Comparison of ENCODE assay signal across 8 mouse cellular contexts in genomic region chr19:8722559-8722906, GRCm38 (mm10). TPM values are rescaled to one million over a fixed set of nuclear protein-coding genes. Genes with fewer than 3 reads are reported as not detected.
A peak's percentile ranks its signal among the peaks of the same experiment; 100 is the strongest.
DNase-seq lines count a peak whose midpoint lies in the region; ATAC-seq and TF ChIP-seq lines count a peak whose summit lies in the region.

No protein-coding gene starts in this region.

- 0 out of 2 replicates have a peak, but pooled peaks cover 3% of the 10 kb centered on the region for H3K9me3 ChIP-seq in embryonic facial prominence, embryonic 12.5 days
- H3K9me3 ChIP-seq in hindbrain, postnatal 0 days (ENCODE audit: low read length), result no peaks in the 10 kb centered on the region
- no peaks in the 10 kb centered on the region for H3K9me3 ChIP-seq in midbrain, embryonic 16.5 days (replicated peaks; ENCODE audit: control insufficient read depth, low read length, poor library complexity, severe bottlenecking)

- peak overlapping the region; percentile 71 for H3K4me3 ChIP-seq in layer of hippocampus, adult 2 months
- peak overlapping the region; percentile 76 for H3K4me3 ChIP-seq in embryonic facial prominence, embryonic 12.5 days
- H3K4me3 ChIP-seq in hindbrain, postnatal 0 days (ENCODE audit: low read length), result peak overlapping the region; percentile 71
- H3K4me3 ChIP-seq in midbrain, embryonic 16.5 days (ENCODE audit: low read depth, low read length), result peak overlapping the region; percentile 78

- H3K4me2 ChIP-seq in embryonic facial prominence, embryonic 12.5 days (replicated peaks), result peak overlapping the region; percentile 64
- peak overlapping the region; percentile 73 for H3K4me2 ChIP-seq in hindbrain, postnatal 0 days (ENCODE audit: low read depth, low read length)
- H3K4me2 ChIP-seq in midbrain, embryonic 16.5 days (ENCODE audit: low read length), result peak overlapping the region; percentile 60

- no peak for TF ChIP-seq CTCF in layer of hippocampus, adult 2 months (conservative IDR thresholded peaks at IDR 0.05)
- no peak for TF ChIP-seq CTCF in hindbrain, postnatal 0 days (IDR thresholded peaks at IDR 0.05; ENCODE audit: low read depth)

- peaks cover 27% of the 10 kb centered on the region for H3K36me3 ChIP-seq in embryonic facial prominence, embryonic 12.5 days
- peaks cover 22% of the 10 kb centered on the region for H3K36me3 ChIP-seq in hindbrain, postnatal 0 days (ENCODE audit: insufficient read depth, low read length)
- peaks cover 19% of the 10 kb centered on the region for H3K36me3 ChIP-seq in midbrain, embryonic 16.5 days (ENCODE audit: control insufficient read depth, insufficient read depth, low read length)

- no peak for DNase-seq in layer of hippocampus, adult 2 months (ENCODE audit: low spot score in 2 of 2)
- no peak for DNase-seq in layer of hippocampus, postnatal 36 days
- no peak for DNase-seq in hindbrain, postnatal 0 days (ENCODE audit: low spot score)
- DNase-seq in cerebellum, postnatal 4 days (ENCODE audit: low spot score in 2 of 2), result no peak
- no peak for DNase-seq in cerebellum, postnatal 36 days

- H3K4me1 ChIP-seq in embryonic facial prominence, embryonic 12.5 days, result peaks cover 24% of the 10 kb centered on the region
- H3K4me1 ChIP-seq in hindbrain, postnatal 0 days (ENCODE audit: insufficient read depth, low read length), result peaks cover 14% of the 10 kb centered on the region; the same call in 1 of the 2 replicates
- peaks cover 30% of the 10 kb centered on the region for H3K4me1 ChIP-seq in midbrain, embryonic 16.5 days (ENCODE audit: control insufficient read depth, insufficient read depth, low read length)

- 1% methylated on average over 5 of the region's 5 CpGs for WGBS in embryonic facial prominence, embryonic 12.5 days
- WGBS in hindbrain, postnatal 0 days, result under 1% methylated on average over 5 of the region's 5 CpGs
- whole genome bisulfite sequencing in midbrain, embryonic 16.5 days, result 0% methylated on average over 5 of the region's 5 CpGs

- H3K27ac ChIP-seq in layer of hippocampus, adult 2 months, result peak overlapping the region; percentile 96
- H3K27ac ChIP-seq in embryonic facial prominence, embryonic 12.5 days, result peak overlapping the region; percentile 96
- peak overlapping the region; percentile 98 for H3K27ac ChIP-seq in hindbrain, postnatal 0 days
- peak overlapping the region; percentile 97 for H3K27ac ChIP-seq in midbrain, embryonic 16.5 days (ENCODE audit: low read length)

- no peaks in the 10 kb centered on the region for H3K27me3 ChIP-seq in embryonic facial prominence, embryonic 12.5 days
- no peaks in the 10 kb centered on the region for H3K27me3 ChIP-seq in hindbrain, postnatal 0 days (ENCODE audit: insufficient read depth, low read length)
- no peaks in the 10 kb centered on the region for H3K27me3 ChIP-seq in midbrain, embryonic 16.5 days (ENCODE audit: control insufficient read depth, insufficient read depth, low read depth, low read length)

- H3K9ac ChIP-seq in embryonic facial prominence, embryonic 12.5 days, result peak overlapping the region; percentile 95
- H3K9ac ChIP-seq in hindbrain, postnatal 0 days (replicated peaks; ENCODE audit: low read length), result peak overlapping the region; percentile 88
- peak overlapping the region; percentile 93 for H3K9ac ChIP-seq in midbrain, embryonic 16.5 days (ENCODE audit: low read depth, low read length)

- ATAC-seq in embryonic facial prominence, embryonic 12.5 days (ENCODE audit: insufficient number of reproducible peaks, insufficient read depth, low FRiP score, low TSS enrichment), result peak; percentile 1; the same call in 1 of the 2 replicates
- no peak for ATAC-seq in hindbrain, postnatal 0 days
- peak; percentile 15 for ATAC-seq in midbrain, embryonic 16.5 days
- no peak for ATAC-seq in granulocyte monocyte progenitor cell, adult 5-6 weeks (replicated peaks; ENCODE audit: poor library complexity, severe bottlenecking)

RNA-seq across cellular contexts. Expression of gene Slc3a2, which starts 0.6 kb away (rescaled TPM):
- total RNA-seq in layer of hippocampus, adult 2 months (2021), result 100 to 1,000 TPM; 149 to 151 TPM
- 100 to 1,000 TPM; 146 to 149 TPM for total RNA-seq in layer of hippocampus, postnatal 36 days (2021)
- polyA plus RNA-seq in embryonic facial prominence, embryonic 12.5 days (2016; fragmentation: Nextera tagmentation; extraction: Ambion mirVana), result 119 and 122 TPM in 2 replicates
- total RNA-seq in hindbrain, postnatal 0 days (2014; rRNA removed), result 154 and 155 TPM in 2 replicates
- polyA plus RNA-seq in hindbrain, postnatal 0 days (2015; fragmentation: Nextera tagmentation; extraction: Ambion mirVana), result 235 and 250 TPM in 2 replicates
- 176 and 182 TPM in 2 replicates for polyA plus RNA-seq in midbrain, embryonic 16.5 days (2015; fragmentation: Nextera tagmentation; extraction: Ambion mirVana)
- 60.1 and 70.1 TPM in 2 replicates for total RNA-seq in granulocyte monocyte progenitor cell, adult 5-6 weeks (2014; fragmentation: Nextera tagmentation)
- total RNA-seq in granulocyte monocyte progenitor cell, adult 5-6 weeks (2017), result 78.5 and 87.2 TPM in 2 replicates

RNA-seq across cellular contexts. Expression of gene Wdr74, which starts 13.1 kb away (rescaled TPM):
- total RNA-seq in layer of hippocampus, adult 2 months (2021), result 10 to 100 TPM; 47.4 to 55.0 TPM
- total RNA-seq in layer of hippocampus, postnatal 36 days (2021), result 10 to 100 TPM; 51.0 to 52.3 TPM
- 88.5 and 98.3 TPM in 2 replicates for polyA plus RNA-seq in embryonic facial prominence, embryonic 12.5 days (2016; fragmentation: Nextera tagmentation; extraction: Ambion mirVana)
- total RNA-seq in hindbrain, postnatal 0 days (2014; rRNA removed), result 46.7 and 49.7 TPM in 2 replicates
- 78.7 and 79.2 TPM in 2 replicates for polyA plus RNA-seq in hindbrain, postnatal 0 days (2015; fragmentation: Nextera tagmentation; extraction: Ambion mirVana)
- 93.1 and 95.9 TPM in 2 replicates for polyA plus RNA-seq in midbrain, embryonic 16.5 days (2015; fragmentation: Nextera tagmentation; extraction: Ambion mirVana)
- total RNA-seq in granulocyte monocyte progenitor cell, adult 5-6 weeks (2014; fragmentation: Nextera tagmentation), result 122 and 136 TPM in 2 replicates
- total RNA-seq in granulocyte monocyte progenitor cell, adult 5-6 weeks (2017), result 96.6 and 196 TPM in 2 replicates

RNA-seq across cellular contexts. Expression of gene 1700092M07Rik, which starts 18.0 kb away (rescaled TPM):
- total RNA-seq in layer of hippocampus, adult 2 months (2021), result 1 to 10 TPM; 1.5 to 3.4 TPM
- total RNA-seq in layer of hippocampus, postnatal 36 days (2021), result 1 to 10 TPM; 1.3 to 1.4 TPM
- 2.6 and 2.7 TPM in 2 replicates for polyA plus RNA-seq in embryonic facial prominence, embryonic 12.5 days (2016; fragmentation: Nextera tagmentation; extraction: Ambion mirVana)
- not detected in 2 replicates for total RNA-seq in hindbrain, postnatal 0 days (2014; rRNA removed)
- 0.66 and 0.85 TPM in 2 replicates for polyA plus RNA-seq in hindbrain, postnatal 0 days (2015; fragmentation: Nextera tagmentation; extraction: Ambion mirVana)
- 1.2 and 1.8 TPM in 2 replicates for polyA plus RNA-seq in midbrain, embryonic 16.5 days (2015; fragmentation: Nextera tagmentation; extraction: Ambion mirVana)
- not detected in 2 replicates for total RNA-seq in granulocyte monocyte progenitor cell, adult 5-6 weeks (2014; fragmentation: Nextera tagmentation)
- 2.5 TPM in 2 replicates for total RNA-seq in granulocyte monocyte progenitor cell, adult 5-6 weeks (2017)

RNA-seq across cellular contexts. Expression of gene Stx5a, which starts 18.7 kb away (rescaled TPM):
- 10 to 100 TPM; 69.5 to 78.4 TPM for total RNA-seq in layer of hippocampus, adult 2 months (2021)
- 10 to 100 TPM; 67.4 to 76.3 TPM for total RNA-seq in layer of hippocampus, postnatal 36 days (2021)
- 165 and 172 TPM in 2 replicates for polyA plus RNA-seq in embryonic facial prominence, embryonic 12.5 days (2016; fragmentation: Nextera tagmentation; extraction: Ambion mirVana)
- 84.4 and 110 TPM in 2 replicates for total RNA-seq in hindbrain, postnatal 0 days (2014; rRNA removed)
- 95.3 and 104 TPM in 2 replicates for polyA plus RNA-seq in hindbrain, postnatal 0 days (2015; fragmentation: Nextera tagmentation; extraction: Ambion mirVana)
- polyA plus RNA-seq in midbrain, embryonic 16.5 days (2015; fragmentation: Nextera tagmentation; extraction: Ambion mirVana), result 122 and 123 TPM in 2 replicates
- 63.4 and 64.7 TPM in 2 replicates for total RNA-seq in granulocyte monocyte progenitor cell, adult 5-6 weeks (2014; fragmentation: Nextera tagmentation)
- 43.0 and 62.0 TPM in 2 replicates for total RNA-seq in granulocyte monocyte progenitor cell, adult 5-6 weeks (2017)

RNA-seq across cellular contexts. Expression of gene Nxf1, which starts 34.3 kb away (rescaled TPM):
- 100 to 1,000 TPM; 102 to 106 TPM for total RNA-seq in layer of hippocampus, adult 2 months (2021)
- 100 to 1,000 TPM in 1 of 2 experiments, 10 to 100 TPM in 1; 99.8 to 119 TPM for total RNA-seq in layer of hippocampus, postnatal 36 days (2021)
- 218 and 221 TPM in 2 replicates for polyA plus RNA-seq in embryonic facial prominence, embryonic 12.5 days (2016; fragmentation: Nextera tagmentation; extraction: Ambion mirVana)
- 47.7 and 51.3 TPM in 2 replicates for total RNA-seq in hindbrain, postnatal 0 days (2014; rRNA removed)
- 88.3 and 89.5 TPM in 2 replicates for polyA plus RNA-seq in hindbrain, postnatal 0 days (2015; fragmentation: Nextera tagmentation; extraction: Ambion mirVana)
- 146 and 169 TPM in 2 replicates for polyA plus RNA-seq in midbrain, embryonic 16.5 days (2015; fragmentation: Nextera tagmentation; extraction: Ambion mirVana)
- 268 and 347 TPM in 2 replicates for total RNA-seq in granulocyte monocyte progenitor cell, adult 5-6 weeks (2014; fragmentation: Nextera tagmentation)
- 89.4 and 113 TPM in 2 replicates for total RNA-seq in granulocyte monocyte progenitor cell, adult 5-6 weeks (2017)

Comparison
In these comparisons a context has a peak if more than half of its experiments do, and no peak if none do; other contexts are left out.
1. ATAC-seq: peak in embryonic facial prominence, embryonic 12.5 days (single experiment) and midbrain, embryonic 16.5 days (single experiment); none in hindbrain, postnatal 0 days (single experiment) and granulocyte monocyte progenitor cell, adult 5-6 weeks (single experiment).
2. Peak in every context shown above with its lines, with median percentiles within 50 percentile points of each other: H3K27ac ChIP-seq, H3K4me3 ChIP-seq, H3K4me2 ChIP-seq and H3K9ac ChIP-seq.